Mouse (Mus musculus): ENCODE measurements at regions not wholly inside any gene's neighbourhood (a gene's known extent, or its start where the extent isn't known, plus 50 kb on each side); places are given as distances from the start of the nearest gene placed in this dataset.

- DNase-seq (ENCODE audit: low read depth, low spot score) = no peak
Observed at GRCm38 (mm10) chr10:23488996-23489395, 138.4 kb upstream of the Eya4 start.

- no peak for DNase-seq (ENCODE audit: low read depth, low spot score)
Observed at GRCm38 (mm10) chr10:23480474-23480873, 129.9 kb upstream of the Eya4 start.

GRCm38 (mm10) chr10:23478902-23479301 is 128.3 kb upstream of the Eya4 start:
- no peak for DNase-seq (ENCODE audit: low read depth, low spot score)

GRCm38 (mm10) chr10:23477104-23477503 is 126.5 kb upstream of the Eya4 start:
- no peak for DNase-seq (ENCODE audit: low read depth, low spot score)

- no peak for DNase-seq (ENCODE audit: low read depth, low spot score)
Observed at GRCm38 (mm10) chr10:23450997-23451396, 100.4 kb upstream of the Eya4 start.

- no peak for DNase-seq (ENCODE audit: low read depth, low spot score)
Observed at GRCm38 (mm10) chr10:23450647-23450979, 100.0 kb upstream of the Eya4 start.

GRCm38 (mm10) chr10:23449860-23450646 is 99.5 kb upstream of the Eya4 start:
- DNase-seq (ENCODE audit: low read depth, low spot score) = no peak

- no peak for DNase-seq (ENCODE audit: low read depth, low spot score)
Observed at GRCm38 (mm10) chr10:23448976-23449859, 98.6 kb upstream of the Eya4 start.

GRCm38 (mm10) chr10:23430376-23430775 is 79.8 kb upstream of the Eya4 start:
- DNase-seq (ENCODE audit: low read depth, low spot score) = no peak

- no peak for DNase-seq (ENCODE audit: low read depth, low spot score)
Observed at GRCm38 (mm10) chr10:23413794-23414518, 63.4 kb upstream of the Eya4 start.

- no peak for DNase-seq (ENCODE audit: low read depth, low spot score)
Observed at GRCm38 (mm10) chr10:23403351-23403938, 52.9 kb upstream of the Eya4 start.

Data from brain, embryonic 18.5 days (tissue).